Mouse (Mus musculus) hindbrain, postnatal 0 days (tissue): ENCODE measurements at regions not wholly inside any gene's neighbourhood (a gene's known extent, or its start where the extent isn't known, plus 50 kb on each side); places are given as distances from the start of the nearest gene placed in this dataset.
"Not testable (repeated sequence)": the region's sequence is repeated elsewhere in the genome, so short reads cannot be mapped to it uniquely, and the experiment has no call there.

Experiments used
- ATAC-seq: fragments of 200-750 bp; cut with Nextera tagmentation; 2 replicates; pipeline ENCODE4 v1.8.0; 2017; ENCODE audit warnings: mild to moderate bottlenecking, moderate TSS enrichment, moderate library complexity
- DNase-seq: peaks from one replicate; pipeline ENCODE4 v3.0.0-alpha.2; 2015; ENCODE audit warnings: low spot score
- H3K27ac ChIP-seq: fragments of 300-500 bp; sonication (generic); 2 replicates; pipeline ENCODE4 v1.5.1; 2014; ENCODE audit warnings: mild to moderate bottlenecking
- H3K27me3 ChIP-seq: fragments of 300-500 bp; sonication (generic); 2 replicates; pipeline ENCODE4 v1.6.1; 2014; ENCODE audit warnings: low read length, mixed read lengths; ENCODE audit not compliant: insufficient read depth
- H3K36me3 ChIP-seq: fragments of 300-500 bp; sonication (generic); 2 replicates; pipeline ENCODE4 v1.6.1; 2014; ENCODE audit warnings: low read length, mixed read lengths; ENCODE audit not compliant: insufficient read depth
- H3K4me1 ChIP-seq: fragments of 300-500 bp; sonication (generic); 2 replicates; pipeline ENCODE4 v1.6.1; 2014; ENCODE audit warnings: antibody characterized with exemption, low read length, mixed read lengths; ENCODE audit not compliant: insufficient read depth
- H3K4me2 ChIP-seq: fragments of 300-500 bp; sonication (generic); 2 replicates; pipeline ENCODE4 v1.6.1; 2014; ENCODE audit warnings: low read depth, mild to moderate bottlenecking, low read length, moderate library complexity, mixed read lengths
- H3K4me3 ChIP-seq: fragments of 300-500 bp; sonication (generic); 2 replicates; pipeline ENCODE4 v1.5.1; 2014; ENCODE audit warnings: low read length
- H3K9ac ChIP-seq: fragments of 300-500 bp; sonication (generic); replicated peaks from 2 replicates; pipeline ENCODE4 v1.6.1; 2014; ENCODE audit warnings: mild to moderate bottlenecking, low read length, moderate library complexity, mixed read lengths
- H3K9me3 ChIP-seq: fragments of 300-500 bp; sonication (generic); 2 replicates; pipeline ENCODE4 v1.6.1; 2016; ENCODE audit warnings: low read length, mixed read lengths
- CTCF ChIP-seq: IDR thresholded peaks from 2 replicates; pipeline ENCODE4 v1.5.1; 2016; ENCODE audit warnings: antibody characterized with exemption, control low read depth, low read depth
- WGBS: fragments of 180-500 bp; shearing (Covaris S2); extraction: QIAGEN DNeasy Blood & Tissue Kit; methylation state at CpG from one replicate; pipeline ENCODE4 v1.1.7; 2014; 5-methylcytosine and 5-hydroxymethylcytosine counted together

DNA sequence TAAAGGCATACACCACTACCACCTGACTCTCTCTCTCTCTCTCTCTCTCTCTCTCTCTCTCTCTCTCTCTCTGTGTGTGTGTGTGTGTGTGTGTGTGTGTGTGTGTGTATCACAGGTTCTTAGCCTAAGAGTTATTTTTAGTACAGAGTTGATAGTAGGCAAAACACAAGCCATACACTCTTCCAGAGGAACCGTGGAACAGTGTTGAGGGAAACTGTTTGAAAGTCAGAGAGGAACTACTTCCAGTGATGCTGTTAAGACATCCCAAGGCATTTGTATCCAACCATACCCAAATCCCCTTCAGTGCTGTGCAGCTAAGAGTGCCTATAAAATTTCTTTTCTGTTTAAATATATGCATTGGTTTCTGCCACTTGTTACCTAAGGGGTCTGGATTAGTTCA is 68.3 kb upstream of the Akap13 start:
- TF ChIP-seq CTCF = no peak
- no peaks in the 10 kb centered on the region for H3K36me3 ChIP-seq
- WGBS = 88% methylated on average over 1 of the region's 1 CpGs
- ATAC-seq (no peak), DNase-seq (no peak)
- no peaks in the 10 kb centered on the region for H3K4me1 ChIP-seq
- H3K9me3 ChIP-seq = no peaks in the 10 kb centered on the region
- no peak overlapping the region for H3K9ac ChIP-seq
- no peaks in the 10 kb centered on the region for H3K27me3 ChIP-seq
- no peak overlapping the region for H3K27ac ChIP-seq
- H3K4me3 ChIP-seq = no peak overlapping the region
- H3K4me2 ChIP-seq = no peak overlapping the region

DNA sequence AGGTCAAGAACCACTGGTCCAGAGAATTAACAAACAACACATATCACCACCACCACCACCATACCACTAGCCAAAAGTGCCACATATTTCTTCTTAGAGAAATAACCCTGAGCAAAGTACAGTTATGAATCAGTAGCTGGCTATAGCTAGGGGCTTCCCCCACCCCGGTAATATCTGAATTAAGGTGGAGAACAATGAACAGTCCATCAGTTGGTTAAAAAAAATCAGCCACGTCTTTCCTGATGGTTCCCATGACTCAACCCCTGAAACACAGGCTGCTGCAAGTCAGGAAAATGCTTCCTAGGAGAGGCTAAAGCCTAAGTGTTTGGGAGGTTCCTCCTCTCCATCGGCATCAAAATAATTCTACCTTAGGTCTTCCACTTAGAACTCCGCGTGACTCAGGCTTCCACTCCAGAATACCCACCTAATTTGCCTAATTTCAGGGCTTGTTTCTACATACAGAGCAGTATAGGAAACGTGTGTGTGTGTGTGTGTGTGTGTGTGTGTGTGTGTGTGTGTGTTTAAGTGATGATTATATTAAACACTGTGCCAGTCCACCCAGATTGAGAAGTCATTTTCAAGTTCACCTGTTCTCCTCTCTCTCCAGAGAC is 67.4 kb upstream of the Akap13 start:
- Histone ChIP-seq H3K36me3 (no peaks in the 10 kb centered on the region), H3K9ac (no peak overlapping the region), H3K4me1 (no peaks in the 10 kb centered on the region), H3K4me3 (no peak overlapping the region), H3K27ac (no peak overlapping the region), H3K4me2 (no peak overlapping the region), H3K9me3 (no peaks in the 10 kb centered on the region), H3K27me3 (no peaks in the 10 kb centered on the region)
- DNase-seq (no peak), ATAC-seq (no peak)
- no peak for TF ChIP-seq CTCF
- 80% methylated on average over 6 of the region's 6 CpGs for WGBS

DNA sequence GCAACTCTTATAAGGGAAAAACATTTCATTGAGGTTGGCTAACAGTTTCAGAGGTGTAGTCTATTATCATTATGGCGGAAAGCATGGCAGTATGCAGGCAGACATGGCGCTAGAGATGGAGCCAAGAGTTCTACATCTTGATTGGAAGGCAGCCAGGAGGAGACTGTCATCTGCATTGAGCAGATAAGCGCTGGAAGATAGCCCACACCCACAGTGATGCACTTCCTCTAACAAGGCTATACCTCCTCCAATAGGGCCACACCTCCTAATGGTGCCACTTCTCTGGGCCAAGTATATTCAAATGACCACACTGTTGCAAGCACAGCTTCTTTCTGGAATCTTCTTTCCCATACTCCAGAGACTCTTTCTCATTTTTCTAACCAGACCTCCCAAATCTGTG is 65.2 kb upstream of the Akap13 start:
- no peak overlapping the region for H3K4me3 ChIP-seq
- TF ChIP-seq CTCF = no peak
- H3K4me1 ChIP-seq = no peaks in the 10 kb centered on the region
- H3K9me3 ChIP-seq = no peaks in the 10 kb centered on the region
- no peaks in the 10 kb centered on the region for H3K36me3 ChIP-seq
- 89% methylated on average over 3 of the region's 3 CpGs for WGBS
- H3K27ac ChIP-seq = no peak overlapping the region
- no peaks in the 10 kb centered on the region for H3K27me3 ChIP-seq
- ATAC-seq (no peak), DNase-seq (no peak)
- no peak overlapping the region for H3K9ac ChIP-seq
- H3K4me2 ChIP-seq = no peak overlapping the region

DNA sequence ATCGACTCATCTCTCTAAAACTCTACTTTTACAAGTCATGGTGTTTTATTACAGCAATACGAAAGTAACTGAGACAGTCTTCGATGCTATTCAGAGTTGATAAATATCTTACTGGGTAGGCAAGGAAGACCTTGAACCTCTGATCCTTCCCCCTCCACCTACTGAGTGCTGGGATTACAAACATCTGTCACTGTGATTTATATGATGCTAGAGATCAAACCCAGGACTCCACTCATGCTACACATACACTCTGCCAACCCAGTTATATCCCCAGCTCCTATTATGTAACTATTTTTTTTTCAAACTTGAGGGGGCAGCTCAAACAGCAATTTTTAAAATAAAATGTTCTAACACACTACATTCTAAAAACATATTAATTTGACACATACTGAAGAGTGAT is 62.6 kb upstream of the Akap13 start:
- Histone ChIP-seq H3K4me3 (no peak overlapping the region), H3K4me2 (no peak overlapping the region), H3K9me3 (no peaks in the 10 kb centered on the region), H3K27ac (no peak overlapping the region), H3K9ac (no peak overlapping the region), H3K4me1 (no peaks in the 10 kb centered on the region), H3K27me3 (no peaks in the 10 kb centered on the region), H3K36me3 (no peaks in the 10 kb centered on the region)
- no peak for DNase-seq
- no peak for ATAC-seq
- WGBS = 96% methylated on average over 3 of the region's 3 CpGs
- no peak for TF ChIP-seq CTCF

DNA sequence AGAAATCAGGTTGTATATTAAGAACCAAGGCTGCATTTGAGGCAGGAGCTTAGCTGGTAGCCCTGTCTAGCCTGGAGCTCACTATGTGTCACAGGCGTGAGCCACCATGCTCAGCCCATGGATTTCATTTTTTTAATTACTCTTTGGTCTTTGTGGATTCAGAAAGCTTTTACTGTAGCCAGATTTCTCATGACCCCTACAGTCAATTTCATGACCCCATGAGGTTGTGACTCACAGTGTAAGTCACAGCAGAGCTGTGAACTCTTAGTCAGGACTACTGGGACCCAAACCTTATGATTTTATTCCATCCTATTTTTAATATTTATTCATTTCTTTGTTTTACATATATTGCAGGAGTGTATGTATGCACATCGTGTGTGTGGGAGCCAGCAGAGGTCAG is 61.9 kb upstream of the Akap13 start:
- H3K4me3 ChIP-seq = no peak overlapping the region
- DNase-seq (no peak), ATAC-seq (no peak)
- H3K27ac ChIP-seq = no peak overlapping the region
- no peaks in the 10 kb centered on the region for H3K4me1 ChIP-seq
- no peak for TF ChIP-seq CTCF
- H3K27me3 ChIP-seq = no peaks in the 10 kb centered on the region
- no peak overlapping the region for H3K9ac ChIP-seq
- no peak overlapping the region for H3K4me2 ChIP-seq
- H3K9me3 ChIP-seq = no peaks in the 10 kb centered on the region
- no peaks in the 10 kb centered on the region for H3K36me3 ChIP-seq
- WGBS = 88% methylated on average over 2 of the region's 2 CpGs

DNA sequence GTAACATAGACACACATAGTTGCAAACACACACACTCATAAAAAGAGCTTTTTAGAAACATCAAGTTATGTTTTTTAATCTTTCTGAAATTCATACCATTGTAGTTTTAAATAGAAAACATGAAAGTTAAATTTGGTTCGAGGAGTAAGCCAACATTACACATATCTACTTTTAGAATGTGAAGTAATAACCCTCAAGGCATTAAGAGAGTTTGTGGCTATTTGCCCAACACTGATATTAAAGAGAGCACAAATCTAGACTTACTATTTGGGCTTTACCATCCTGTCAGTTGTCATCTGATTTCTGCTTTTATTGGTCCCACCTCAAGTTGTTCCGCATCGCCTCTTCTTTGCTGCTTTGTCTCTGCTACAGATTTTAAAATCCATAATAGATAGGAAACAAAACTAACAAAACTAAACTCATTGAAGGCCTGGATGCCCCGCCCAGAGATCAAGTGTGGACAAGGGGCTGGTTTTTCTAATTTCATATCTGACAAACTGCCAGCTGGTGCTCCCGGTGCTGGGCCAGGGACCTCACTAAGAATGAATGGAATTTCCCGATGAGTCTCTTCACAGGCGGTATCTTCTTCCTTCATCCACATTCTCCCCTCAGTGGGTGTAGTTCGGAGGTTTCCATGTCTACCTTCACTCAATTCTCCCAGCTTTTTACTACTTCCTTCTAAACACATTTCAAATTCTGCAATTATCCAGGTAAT is 60.3 kb upstream of the Akap13 start:
- Histone ChIP-seq H3K27ac (no peak overlapping the region), H3K4me2 (no peak overlapping the region), H3K27me3 (no peaks in the 10 kb centered on the region), H3K9me3 (no peaks in the 10 kb centered on the region), H3K4me1 (no peaks in the 10 kb centered on the region), H3K4me3 (no peak overlapping the region), H3K36me3 (no peaks in the 10 kb centered on the region), H3K9ac (no peak overlapping the region)
- DNase-seq = no peak
- no peak for TF ChIP-seq CTCF
- ATAC-seq = no peak
- WGBS = 70% methylated on average over 8 of the region's 8 CpGs

DNA sequence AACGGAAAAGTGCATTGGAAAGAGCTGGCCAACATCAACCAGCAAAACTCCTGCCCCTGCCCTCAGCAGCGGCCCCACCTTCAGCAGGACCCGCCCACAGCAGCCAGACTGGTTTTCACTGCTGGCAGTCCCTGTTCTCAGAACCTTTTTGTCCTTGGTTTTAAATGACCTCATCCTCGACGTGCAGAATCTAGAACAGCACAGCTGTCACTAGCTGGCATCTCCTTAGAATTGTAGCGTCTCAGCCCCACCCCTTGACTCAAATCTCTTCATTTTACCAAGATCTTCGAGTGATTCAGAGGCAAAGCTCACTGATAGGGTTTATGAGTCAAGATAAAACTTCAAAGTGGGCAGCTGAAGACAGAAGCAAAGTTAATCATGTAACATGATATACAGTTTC is 57.8 kb upstream of the Akap13 start:
- H3K36me3 ChIP-seq = no peaks in the 10 kb centered on the region
- no peak for DNase-seq
- H3K27me3 ChIP-seq = no peaks in the 10 kb centered on the region
- no peaks in the 10 kb centered on the region for H3K9me3 ChIP-seq
- no peak overlapping the region for H3K4me2 ChIP-seq
- no peak for TF ChIP-seq CTCF
- H3K4me1 ChIP-seq = no peaks in the 10 kb centered on the region
- no peak overlapping the region for H3K27ac ChIP-seq
- no peak for ATAC-seq
- H3K4me3 ChIP-seq = no peak overlapping the region
- H3K9ac ChIP-seq = no peak overlapping the region
- 29% methylated on average over 7 of the region's 7 CpGs for WGBS

DNA sequence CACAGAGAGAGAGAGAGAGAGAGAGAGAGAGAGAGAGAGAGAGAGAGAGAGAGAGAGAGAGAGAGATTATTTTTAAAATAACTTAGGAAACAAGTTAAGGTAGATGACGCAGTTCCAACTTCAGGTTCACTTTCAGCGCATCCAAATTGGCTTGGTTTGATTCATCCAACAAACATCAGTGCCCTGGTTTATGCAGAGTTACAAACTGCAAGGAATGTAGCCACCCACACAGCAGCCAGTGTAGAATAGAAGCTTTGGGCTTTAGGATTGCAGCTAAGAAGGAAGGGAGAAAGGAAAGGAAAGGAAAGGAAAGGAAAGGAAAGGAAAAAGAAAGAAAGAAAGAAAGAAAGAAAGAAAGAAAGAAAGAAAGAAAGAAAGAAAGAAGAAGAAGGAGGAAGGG is 56.9 kb upstream of the Akap13 start:
- not testable (repeated sequence) for H3K4me1 ChIP-seq
- WGBS = 90% methylated on average over 2 of the region's 2 CpGs

More for the DNA sequence above, 56.9 kb upstream of the Akap13 start:
- not testable (repeated sequence) for H3K9me3 ChIP-seq, H3K36me3 ChIP-seq, H3K9ac ChIP-seq, ATAC-seq, H3K27me3 ChIP-seq, H3K4me2 ChIP-seq, H3K27ac ChIP-seq, H3K4me3 ChIP-seq, DNase-seq
